Mouse (Mus musculus) v-Abl transformed pro-B cells (cell line): ENCODE measurements around the gene Clcnka.

ENCODE experiments used
- in situ Hi-C, 2 experiments: fragments of 400-800 bp; cut with MboI; formaldehyde crosslinking; loops; one replicate each; pipeline ENCODE4 v1.15.1; 2025; ENCODE audit not compliant: unreplicated experiment in 2 of 2

Clcnka gene

DNA sequence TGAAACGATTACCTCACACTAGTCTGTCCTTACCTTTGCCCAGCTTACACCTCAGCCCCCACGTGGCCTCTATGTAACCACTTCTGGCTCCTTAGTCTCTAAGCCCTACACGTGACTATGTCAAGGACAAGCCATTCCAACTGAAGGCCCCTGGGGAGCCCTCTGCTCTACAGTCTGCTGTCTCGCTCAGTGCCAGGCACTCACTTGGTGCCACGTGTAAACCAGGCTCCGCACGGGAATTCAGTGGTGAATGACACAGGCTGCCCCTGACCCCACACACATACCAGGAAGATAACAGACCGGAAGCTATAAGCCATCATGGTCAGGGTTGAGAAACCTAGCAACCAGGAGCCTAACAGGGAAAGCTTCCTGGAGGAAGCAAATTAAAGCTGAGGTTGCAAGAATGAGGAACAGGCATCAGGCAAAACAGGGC, 51.1 kb downstream of the Clcnka start:
- in situ Hi-C loops = no loop called here

DNA sequence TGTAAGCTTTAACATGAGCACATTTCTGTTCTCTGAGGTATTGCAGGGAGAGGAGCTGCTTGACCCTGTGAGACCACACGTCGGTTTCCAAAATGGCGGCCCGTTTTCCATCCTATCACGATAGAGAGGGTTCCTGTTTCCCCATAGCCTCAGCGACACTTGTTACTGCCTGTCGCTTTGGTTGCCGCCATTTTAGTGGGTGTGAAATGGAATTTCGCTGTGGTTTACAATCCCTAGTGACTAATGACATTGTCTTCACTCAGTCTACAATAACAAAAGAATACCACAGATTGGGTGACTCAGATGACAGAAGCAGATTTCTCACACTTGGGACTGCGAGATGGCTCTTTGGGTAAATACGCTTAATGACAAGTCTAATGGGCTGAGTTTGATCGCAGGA, 53.3 kb downstream of the Clcnka start:
- in situ Hi-C loops = no loop called here

DNA sequence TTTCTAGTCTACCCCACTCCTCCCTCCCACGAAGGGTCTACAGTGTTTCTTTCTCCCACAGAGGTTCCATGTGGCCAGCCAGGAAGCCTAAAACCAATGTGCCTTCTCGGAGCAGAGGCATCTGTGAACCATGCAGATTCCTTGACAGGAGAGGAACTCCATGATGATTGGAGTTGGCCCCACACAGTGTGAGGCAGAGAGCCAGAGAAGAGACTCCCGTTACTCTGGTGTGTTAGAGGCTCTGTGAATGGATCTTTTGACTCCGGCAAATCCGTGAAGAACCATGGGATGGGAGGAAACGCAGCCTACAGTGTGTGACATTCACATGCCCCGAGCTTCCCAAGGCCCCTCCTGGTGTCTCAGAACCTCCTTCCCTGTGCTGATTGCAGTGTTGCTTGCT, 55.0 kb downstream of the Clcnka start:
- in situ Hi-C loops = no loop called here

DNA sequence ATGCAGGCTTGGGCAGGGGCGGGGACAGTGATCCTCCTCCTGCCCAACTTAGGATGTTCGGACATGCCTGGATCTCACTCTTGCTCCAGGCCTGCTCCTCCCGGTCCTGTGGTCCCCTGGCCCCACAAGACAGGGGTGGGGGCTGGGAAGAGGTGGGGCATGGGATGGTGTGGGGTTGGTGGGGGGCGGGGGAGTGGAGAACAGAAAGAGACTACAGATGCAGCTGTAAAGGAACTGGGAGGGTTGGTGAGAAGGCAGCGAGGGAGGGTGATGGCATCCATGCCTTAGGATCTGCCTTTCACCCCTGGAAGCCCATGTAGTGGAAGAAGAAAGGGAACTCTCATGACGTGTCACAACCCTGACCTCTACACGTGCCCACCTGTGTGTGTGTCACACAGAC, 57.0 kb downstream of the Clcnka start:
- in situ Hi-C loops = no loop called here

DNA sequence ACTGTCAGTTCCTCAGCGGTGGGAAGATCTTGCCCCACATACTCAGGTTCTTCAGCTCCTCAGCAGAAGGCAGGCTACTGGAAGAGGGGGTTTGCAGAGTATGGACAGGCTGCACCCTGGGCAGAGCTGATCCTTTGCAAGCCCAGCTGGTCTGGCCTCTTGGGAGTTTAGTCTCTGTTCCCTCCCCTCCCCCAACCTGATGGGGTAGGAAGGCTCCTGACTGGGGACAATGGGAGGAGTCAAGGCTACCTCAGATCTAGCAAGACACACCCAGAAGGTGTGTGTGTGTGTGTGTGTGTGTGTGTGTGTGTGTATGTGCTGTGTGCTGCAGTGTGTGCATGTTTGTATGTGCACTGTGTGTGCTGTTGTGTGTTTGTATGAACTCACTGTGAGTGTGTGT, 59.7 kb downstream of the Clcnka start:
- in situ Hi-C loops = no loop called here

DNA sequence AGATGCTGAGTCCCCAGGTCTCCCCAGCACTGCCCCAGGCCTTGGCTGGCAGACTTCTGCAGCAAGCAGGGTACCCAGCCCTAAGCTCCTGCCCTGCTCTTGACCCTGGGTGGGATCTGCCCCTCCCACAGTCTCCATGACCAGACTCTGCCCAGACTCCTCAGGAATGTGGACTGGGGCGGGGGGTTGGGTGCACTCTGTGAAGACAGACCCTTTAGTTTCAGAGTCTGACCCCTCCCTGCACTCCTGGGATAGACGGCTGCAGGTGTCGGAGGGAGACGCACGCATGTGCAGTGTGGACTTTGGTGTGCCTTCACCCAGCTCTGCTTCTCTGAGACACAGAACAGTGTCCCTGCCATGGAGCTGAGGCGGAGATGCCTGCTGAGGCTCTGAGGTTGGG, 60.5 kb downstream of the Clcnka start:
- in situ Hi-C loops = no loop called here

DNA sequence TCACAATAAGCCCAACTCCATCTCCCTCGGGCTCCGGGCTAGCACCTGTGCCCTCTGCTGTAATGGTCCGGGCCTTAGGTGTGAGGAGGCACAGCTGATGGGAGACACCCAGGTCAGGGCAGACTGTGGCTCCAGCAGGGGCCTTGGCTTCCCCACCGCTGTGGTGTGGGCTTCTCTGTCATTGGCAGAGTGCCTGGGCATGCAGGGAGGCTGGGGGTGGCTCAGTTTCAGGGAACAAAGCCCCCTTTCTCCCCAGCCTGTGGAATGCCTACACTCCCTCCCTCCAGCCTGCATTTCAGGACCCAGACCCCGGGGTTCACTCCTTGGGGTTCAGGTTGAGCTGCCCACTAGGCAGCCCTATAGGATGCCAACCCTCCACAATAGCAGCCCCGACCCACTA, 62.3 kb downstream of the Clcnka start:
- in situ Hi-C loops = no loop called here

DNA sequence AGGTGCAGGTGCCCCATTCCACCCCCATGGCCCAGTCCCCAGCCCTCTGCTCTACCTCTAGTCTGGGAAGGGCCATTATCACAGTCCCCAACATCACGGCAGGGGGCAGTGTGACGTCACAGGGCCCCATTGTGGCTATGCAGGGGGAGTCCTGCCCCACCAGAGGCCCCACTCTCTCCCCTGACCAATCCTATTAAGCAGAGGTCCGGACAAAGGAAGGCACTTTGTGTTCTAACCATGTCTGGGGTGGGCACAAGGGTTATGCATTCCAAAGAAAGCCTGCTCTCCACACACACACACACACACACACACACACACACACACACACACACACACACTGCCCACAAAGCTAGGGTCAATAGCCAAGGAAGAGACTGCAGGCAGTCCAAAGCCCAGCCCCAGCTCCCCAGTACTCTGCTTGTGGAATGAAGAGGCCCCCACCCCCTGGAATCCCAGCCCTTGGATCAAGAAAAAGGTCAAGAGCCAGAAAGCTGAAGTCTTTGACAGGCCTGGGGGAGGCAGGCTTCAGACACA, 63.2 kb downstream of the Clcnka start:
- in situ Hi-C loops = no loop called here

DNA sequence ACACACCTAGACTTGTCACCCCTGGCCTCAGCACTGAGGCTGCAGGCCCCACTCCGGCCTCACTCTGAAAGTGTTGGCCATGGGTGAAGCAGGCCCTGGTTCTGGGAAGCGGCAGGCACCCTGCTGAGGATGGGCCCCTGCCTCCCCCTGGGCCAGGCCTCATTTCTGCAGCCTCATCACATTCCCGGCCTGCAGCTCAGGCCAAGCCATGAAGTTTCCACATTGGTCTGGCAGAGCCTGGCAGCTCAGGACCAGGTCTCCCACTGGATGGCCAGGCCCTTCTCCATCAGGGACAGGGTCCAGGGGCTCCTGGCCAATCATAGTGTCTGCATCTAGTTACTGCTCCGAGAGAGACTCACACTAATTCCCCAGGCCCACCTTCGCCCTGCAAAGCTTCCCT, 63.8 kb downstream of the Clcnka start:
- in situ Hi-C loops = no loop called here
